Mouse (Mus musculus): ENCODE measurements around the gene Vps41. TPM values are rescaled to one million over a fixed set of nuclear protein-coding genes. Genes with fewer than 3 reads are reported as not detected.

Gene Vps41
- polyA plus RNA-seq (2012; rRNA removed), result 10.9 TPM in 2 replicates

DNA sequence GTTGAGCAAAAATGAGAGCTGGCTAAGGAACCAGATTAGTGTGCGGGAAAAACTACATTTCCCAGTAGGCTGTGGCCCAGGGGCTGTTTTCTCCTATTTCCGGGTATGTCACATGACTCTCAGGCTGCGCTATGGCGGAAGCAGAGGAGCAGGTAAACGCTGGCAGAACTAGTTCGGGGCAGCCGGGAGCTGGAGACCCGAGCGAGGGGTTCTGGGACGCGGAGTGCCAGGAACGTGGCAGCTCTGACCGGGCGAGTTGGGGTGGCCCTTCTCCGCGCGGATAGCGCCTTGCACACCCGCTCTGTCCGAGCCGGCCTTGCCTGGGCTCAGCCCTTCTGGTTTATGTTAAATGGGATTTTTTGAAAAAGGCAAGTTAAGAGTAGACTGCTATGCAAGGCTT, at the start of gene Vps41:
Vps41 (plus strand) TSS at position 102 of the 400 bp plus-strand sequence.

Other genes with a start within 250 kb of the Vps41 start
- 1.6 and 2.6 TPM in 2 replicates for gene Amph, start 230.9 kb downstream of the Vps41 start, polyA plus RNA-seq (2012; rRNA removed)

Measured in colon, adult 2 months (tissue).